Mouse (Mus musculus): ENCODE data around the gene Acvr2b. TPM values are rescaled to one million over a fixed set of nuclear protein-coding genes. Genes with fewer than 3 reads are reported as not detected.

The Acvr2b gene
- total RNA-seq, 2 experiments from 2014 or later: 16.5 to 19.3 TPM

DNA sequence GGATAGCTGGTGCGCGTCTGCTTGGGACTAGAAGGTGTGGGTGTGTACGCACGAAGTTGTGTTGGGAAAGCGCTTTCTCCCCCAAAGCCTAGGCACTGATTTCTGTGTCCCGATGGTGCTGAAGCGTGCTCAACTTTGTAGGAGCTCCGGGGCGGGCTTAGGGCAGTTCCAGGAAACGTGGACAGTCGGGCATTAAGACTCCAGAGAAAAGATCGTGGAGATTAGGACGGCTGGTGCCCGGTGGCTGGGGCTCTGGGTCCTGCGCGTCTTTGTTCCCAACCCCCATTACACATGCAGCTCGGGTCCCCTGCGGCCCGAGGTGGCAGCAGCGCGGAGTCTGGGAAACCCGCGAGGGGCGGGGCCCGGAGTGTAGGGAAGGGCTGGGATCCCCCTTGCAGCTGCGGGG is 1.3 kb downstream of the Acvr2b start:
- DNase-seq (ENCODE audit: low spot score in 2 of 2): peak; percentile 26 to 37

DNA sequence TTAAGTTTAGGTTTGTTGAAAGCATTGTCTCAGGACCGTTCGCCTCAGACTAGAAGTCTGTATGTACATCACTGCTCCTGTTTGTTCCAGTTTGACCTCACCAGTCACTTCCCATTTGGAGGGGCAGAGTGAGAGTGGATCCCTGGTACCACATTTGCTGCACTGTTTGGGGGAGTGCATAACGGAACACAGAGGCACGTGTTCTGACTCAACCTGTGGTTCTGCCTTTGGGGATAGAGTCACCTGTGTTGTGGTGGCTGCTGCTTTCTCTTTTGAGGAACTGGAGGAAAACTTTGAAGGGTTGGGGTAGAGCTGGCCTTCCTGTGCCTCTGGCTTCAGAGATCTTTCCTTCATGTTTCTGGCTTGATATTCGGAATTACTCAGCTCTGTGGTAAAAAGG is 2.2 kb downstream of the Acvr2b start:
- no peak for DNase-seq (ENCODE audit: low spot score in 2 of 2)
- intact Hi-C loops (cut with DNase I): no loop called here

More for the DNA sequence above, 1.3 kb downstream of the Acvr2b start:
- intact Hi-C loops (cut with DNase I): loop anchor here (1.0 to 2.0 kb wide), 2 partner anchors 27 to 46 kb away; partner anchors contain the start of gene Xylb

DNA sequence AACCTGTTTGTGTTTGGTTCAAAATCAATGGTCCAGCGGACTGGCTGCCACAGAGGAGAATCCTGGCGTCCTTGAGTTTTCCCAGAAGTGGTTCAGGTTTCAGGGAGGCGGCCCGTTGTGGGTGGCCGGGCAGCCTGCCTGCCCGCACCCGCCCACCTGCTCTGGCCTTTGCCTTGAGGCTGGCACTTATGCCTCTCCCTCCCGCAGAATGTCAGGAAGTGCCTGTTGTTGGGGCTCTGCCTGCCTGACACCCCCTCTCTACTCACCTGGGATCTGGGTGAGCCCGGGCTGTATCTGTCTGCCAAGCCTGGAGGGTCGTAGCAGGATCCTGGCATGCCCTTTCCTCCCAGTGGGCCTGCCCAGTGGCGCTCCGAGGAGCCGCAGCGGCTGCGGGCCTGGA is 6.0 kb downstream of the Acvr2b start:
- intact Hi-C loops (cut with DNase I): no loop called here
- no peak for DNase-seq (ENCODE audit: low spot score in 2 of 2)

DNA sequence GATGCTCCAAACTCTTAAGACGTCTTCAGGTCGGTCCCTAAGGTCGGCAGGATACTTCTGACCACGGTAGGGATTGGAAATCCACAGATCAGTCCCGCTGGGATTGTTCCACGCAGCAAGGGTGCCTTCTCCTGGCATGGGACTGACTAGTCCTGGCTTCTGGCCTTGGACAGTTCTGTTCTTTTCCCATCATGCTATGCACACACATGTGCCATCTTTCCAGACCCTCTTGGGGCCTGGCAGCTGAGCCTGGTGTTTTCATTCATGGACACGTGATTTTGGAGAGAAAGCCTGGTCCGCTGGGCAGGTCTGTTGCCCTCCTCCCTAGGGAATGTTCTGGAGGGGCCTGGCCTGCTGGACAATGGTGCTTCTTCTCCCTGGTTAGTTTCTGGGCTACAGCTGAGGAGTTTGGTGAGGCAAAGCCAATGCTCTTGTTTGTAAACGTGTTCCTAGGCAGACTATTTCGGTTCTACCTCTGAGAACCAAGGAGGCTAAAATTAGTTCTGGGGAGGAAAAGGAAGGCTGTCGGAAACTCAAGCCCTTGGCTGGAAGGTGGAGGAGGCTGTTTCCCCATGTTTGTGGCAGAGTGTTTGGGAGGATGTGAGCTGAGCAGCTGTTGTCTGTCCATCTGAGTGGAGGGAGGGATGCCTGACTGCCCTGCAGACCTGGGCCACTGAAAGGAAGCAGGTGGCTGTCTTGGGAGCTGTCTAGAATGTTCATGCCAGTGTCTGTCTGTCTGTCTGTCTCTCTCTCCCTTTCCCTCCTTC is 7.2 kb downstream of the Acvr2b start:
- intact Hi-C loops (cut with DNase I): no loop called here
- DNase-seq (ENCODE audit: low spot score in 2 of 2): no peak

DNA sequence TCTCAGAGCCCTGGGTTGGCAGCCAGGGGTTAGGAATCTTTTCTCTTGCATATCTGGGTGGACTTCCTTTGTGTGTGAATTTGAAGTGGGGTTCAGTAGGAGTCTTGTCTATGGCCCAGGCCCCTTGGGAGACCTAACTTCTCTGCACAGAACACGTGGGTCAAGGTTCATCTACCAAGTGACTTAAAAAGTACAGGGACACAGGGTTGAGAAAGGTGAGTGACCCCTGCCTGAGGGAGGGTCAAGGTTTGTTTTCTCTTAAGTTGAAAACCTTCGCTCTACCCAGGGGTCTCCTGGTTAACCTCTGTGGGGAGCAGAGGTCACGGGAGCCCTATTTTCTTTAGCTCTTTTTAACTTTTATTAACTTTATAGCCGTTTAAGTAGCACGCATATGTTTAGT is 7.9 kb downstream of the Acvr2b start:
- no peak for DNase-seq (ENCODE audit: low spot score in 2 of 2)
- intact Hi-C loops (cut with DNase I): no loop called here

DNA sequence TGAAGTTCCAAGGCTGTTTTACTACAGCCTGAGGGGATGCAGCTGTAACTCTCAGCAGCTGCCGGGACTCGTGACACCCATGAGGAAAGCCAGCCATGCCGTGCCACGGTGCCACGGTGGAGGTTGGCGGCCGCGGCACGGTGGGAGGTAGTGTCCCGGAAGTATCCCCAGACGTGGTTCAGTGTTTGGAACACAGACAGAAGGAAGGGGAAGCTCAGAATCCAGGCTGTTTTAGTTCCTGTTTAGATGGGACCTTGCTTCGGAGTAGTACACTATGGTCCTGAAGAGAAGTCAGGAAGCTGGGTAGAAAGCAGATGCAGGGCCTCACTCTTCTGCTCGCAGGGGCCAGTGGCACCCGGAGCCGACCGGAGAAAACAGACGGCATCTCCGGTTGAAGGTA is 16.1 kb downstream of the Acvr2b start:
- no peak for DNase-seq (ENCODE audit: low spot score in 2 of 2)
- intact Hi-C loops (cut with DNase I): no loop called here

DNA sequence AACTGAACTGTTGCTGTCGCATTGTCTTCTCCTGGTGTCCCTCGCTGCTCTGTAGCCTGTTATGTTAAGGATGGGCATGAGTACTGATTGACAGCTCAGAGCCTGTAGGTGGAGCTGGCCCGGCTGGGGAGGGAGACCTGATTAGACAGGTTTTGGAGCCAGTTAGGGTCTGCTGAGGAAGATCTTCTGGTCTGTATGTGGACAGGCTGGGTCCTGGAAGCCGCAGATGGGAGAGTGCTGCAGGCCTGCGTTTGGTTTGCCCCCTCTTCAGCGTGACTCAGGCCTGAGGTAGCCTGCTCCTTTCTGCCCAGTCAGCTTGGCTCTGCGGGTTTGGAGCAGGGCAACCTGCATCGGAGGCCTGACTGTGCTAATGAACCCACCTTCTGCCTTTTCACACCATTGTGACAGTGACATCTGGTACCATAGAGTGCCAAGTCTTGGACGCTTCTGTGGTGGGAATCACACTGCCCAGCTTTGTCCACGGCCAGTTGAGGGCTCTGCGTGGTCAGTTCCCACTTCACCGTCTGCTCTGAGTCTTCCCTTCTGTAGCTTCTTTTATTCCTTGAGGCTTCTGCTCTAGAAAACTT is 18.0 kb downstream of the Acvr2b start:
- DNase-seq (ENCODE audit: low spot score in 2 of 2): no peak
- intact Hi-C loops (cut with DNase I): no loop called here

DNA sequence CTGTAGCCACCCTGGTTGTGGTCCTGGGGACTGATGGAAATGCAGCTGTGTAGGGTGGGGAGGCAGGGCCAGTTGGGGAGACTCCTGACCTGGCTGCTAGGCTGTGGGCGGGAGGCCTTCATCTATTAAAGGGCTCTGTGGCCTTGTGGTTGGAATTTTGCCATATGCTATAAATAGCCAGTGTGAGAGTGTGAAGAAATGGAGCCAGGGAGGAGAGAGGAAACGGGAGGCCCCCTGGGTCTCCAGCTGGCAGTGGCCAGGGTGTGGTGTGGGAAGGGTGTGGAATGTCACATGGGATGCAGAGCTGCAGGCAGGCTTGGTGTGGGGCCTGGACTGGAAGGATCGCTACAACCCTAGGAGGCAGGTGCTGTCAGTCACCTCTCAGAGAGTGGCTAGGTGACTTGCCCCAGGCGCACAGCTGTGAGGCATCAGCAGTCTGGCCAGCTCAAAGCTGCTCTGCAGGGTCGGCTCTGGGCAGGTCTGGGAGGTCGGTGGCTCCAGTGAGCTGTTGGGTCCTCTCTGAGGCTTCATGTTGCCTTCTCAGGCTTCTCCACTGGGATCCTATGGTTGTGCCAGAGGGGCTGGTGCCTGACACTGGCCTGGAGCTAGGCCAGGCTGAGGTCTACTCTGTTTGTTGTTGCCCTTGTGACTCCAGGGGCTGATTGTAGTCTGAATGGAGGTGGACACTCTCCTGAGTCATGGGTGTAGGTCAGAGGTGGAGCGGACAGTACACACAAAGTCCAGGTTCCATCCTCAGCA is 23.5 kb downstream of the Acvr2b start:
- no peak for DNase-seq (ENCODE audit: low spot score in 2 of 2)
- intact Hi-C loops (cut with DNase I): no loop called here

DNA sequence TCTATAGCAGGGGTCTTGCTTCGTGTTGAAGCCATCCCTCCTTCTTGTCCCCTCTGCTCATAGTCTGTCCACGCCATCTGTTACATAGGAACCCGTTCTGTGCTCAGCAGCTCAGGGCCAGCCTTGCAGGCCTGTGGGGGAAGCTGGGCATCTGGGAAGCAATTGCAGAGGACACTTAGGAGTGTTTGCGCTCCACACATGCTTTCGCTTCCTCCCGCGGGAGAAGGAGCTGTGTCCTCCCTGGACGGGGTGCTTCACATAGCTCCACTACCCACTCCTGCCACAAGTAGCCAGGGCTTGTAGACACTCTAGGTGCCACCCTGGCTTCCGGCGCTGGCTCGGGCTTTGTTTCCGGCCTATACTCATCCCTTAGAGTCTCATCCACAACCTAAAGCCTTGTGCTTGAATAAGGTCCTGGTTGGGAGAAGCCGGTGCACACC is 24.1 kb downstream of the Acvr2b start:
- DNase-seq (ENCODE audit: low spot score in 2 of 2): no peak
- intact Hi-C loops (cut with DNase I): no loop called here

DNA sequence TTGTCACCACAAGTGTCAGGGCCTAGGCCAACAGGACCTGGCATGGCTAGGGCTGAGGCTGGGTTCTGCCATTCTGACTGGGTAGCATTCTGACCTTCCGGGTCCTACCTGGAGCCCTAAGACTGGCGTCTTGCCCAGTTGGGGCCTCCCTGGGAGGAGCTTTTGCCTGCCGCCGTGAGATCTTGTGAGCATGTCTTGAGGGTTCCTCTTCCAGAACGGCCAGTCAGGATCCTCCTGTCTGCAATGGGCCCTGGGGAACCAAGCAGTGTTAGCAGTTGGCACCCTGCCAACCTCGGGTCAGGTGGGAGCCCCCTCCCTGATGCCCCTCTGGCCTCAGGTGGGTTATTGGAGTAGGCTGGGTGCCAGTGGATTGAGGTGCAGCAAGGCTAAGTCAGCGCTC is 24.6 kb downstream of the Acvr2b start:
- intact Hi-C loops (cut with DNase I): no loop called here
- no peak for DNase-seq (ENCODE audit: low spot score in 2 of 2)

DNA sequence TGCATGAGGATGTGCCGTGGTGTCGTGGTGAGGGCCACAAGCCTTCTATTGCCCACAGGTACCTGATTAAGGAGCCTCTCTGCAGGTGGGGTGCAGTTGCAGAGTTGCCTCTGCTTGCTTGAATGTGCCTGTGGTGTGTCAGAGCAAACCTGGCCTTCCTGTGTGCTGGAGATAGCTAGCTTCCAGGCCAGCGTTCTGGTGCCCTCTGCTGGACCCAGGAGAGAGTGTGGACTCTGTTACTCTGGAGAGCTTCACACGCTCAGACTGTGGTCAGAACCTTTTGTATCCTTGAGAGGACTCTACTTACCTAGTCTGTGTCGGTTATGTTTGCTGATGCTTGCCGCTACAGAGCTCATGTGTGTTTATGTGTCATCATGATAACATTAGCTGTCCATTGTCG is 28.4 kb downstream of the Acvr2b start:
- peak; percentile 68 to 72 for DNase-seq (ENCODE audit: low spot score in 2 of 2)
- intact Hi-C loops (cut with DNase I): loop anchor here (1.0 to 10.0 kb wide), 4 partner anchors 27 to 276 kb away; partner anchors contain the start of genes Acaa1b, Gm47289 and Xylb

DNA sequence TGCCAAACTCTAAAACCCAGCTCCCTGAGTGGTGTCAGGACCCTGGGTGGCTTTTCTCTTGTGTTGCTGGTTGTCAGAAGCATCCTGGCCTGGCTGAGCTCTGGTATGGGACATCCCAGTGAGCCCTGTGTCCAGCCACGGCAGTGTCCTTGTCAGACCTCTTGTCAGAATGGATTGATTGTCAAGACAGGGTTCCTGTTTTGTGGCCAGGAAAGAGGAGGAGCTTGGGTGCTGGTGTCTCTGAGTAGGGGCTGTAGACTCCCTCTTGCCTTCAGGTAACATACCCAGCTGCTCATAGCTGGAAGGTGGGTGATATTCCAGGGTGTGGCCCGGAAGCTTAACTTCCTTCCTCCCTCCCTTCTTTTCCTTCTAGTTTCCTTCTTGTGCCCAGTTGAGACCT is 33.9 kb downstream of the Acvr2b start:
- intact Hi-C loops (cut with DNase I): loop anchor here (10.0 kb wide), 2 partner anchors 171 to 281 kb away; partner anchors contain the start of genes Acaa1b and Gm47289
- DNase-seq (ENCODE audit: low spot score in 2 of 2): no peak

DNA sequence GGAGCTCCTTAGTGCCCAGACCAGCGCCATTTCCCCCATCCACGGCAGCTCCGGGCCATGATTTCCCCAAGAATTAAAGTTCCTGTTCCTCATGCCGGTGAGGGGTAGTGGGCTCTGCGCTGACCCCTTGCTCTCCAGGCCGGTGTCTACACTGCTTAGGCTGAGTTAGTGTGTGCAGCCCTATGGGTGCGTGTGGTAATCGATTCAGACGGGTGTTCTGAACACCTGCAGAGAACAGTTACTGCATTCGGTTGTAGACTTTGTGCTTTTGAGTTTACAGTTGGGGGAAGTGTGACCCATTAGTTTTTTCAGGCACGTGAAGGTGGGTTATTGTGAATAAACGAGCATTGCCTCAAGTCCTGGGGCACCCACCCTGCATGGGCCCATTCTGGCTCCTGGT is 36.1 kb downstream of the Acvr2b start:
- intact Hi-C loops (cut with DNase I): loop anchor here (10.0 kb wide), 2 partner anchors 173 to 283 kb away; partner anchors contain the start of genes Acaa1b and Gm47289

DNA sequence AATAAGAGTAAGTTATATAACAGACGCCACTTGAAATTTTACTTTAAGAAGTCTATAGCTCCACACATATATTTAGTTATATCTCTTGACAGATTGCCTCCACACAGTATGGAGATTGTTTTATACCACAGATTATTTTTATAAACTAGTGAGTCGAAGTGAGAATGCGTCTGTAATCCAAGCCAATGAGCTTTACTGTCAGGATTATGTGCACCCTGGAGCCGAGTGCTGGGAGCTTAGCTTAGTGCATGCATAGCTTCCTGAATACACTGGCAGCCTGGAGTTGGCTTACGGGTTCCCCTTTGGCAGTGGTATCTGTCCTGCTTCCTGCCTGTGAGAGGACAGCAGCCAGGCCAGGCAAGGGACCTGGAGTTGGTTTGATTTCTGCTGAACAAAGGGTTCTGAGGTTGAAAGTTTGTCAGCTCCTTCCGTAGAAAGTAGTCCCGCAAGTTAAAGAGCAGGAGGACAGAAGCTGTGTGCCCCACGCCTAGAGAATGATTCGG is 36.6 kb downstream of the Acvr2b start:
- no peak for DNase-seq (ENCODE audit: low spot score in 2 of 2)
- intact Hi-C loops (cut with DNase I): loop anchor here (10.0 kb wide), 2 partner anchors 174 to 284 kb away; partner anchors contain the start of genes Acaa1b and Gm47289

More for the DNA sequence above, 36.1 kb downstream of the Acvr2b start:
- no peak for DNase-seq (ENCODE audit: low spot score in 2 of 2)

DNA sequence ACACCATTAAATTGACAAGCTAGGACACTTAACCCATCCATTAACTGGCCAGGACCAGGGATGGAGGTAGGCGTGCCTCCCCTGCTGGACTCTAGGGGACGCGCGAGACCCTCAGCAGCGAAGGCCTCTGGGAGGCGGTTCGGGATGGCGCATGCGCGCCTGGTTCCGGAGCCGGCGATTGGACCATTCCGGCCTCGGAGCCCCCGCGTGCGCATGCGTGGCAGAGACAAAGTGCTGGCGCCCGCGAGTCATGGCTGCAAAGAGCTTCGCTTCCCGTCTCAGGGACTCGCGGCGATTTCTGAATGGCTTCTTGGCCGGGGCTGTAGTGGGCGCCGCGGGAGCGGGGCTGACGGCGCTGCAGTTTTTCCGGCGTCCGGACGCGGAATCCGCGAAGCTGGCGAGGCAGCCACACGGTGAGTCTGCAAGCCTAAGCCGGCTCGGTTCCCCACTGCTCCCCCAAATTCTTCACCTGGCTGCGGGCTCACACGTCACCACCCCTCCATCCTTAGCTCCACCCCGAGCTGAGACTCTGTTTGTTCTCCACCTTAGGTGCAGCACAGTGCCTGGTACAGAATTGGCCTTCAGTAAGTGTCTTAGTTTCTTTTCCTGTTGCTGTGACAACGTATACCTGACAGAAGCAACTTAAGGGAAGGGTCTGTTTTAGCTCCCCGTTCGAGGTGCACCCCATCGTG is 43.0 kb downstream of the Acvr2b start, which contains the start of gene Exog:
Gene Exog, plus strand, starts transcription at position 206 of the 692 bp plus-strand sequence.
- intact Hi-C loops (cut with DNase I): no loop called here
- DNase-seq (ENCODE audit: low spot score in 2 of 2): peak; percentile 99

DNA sequence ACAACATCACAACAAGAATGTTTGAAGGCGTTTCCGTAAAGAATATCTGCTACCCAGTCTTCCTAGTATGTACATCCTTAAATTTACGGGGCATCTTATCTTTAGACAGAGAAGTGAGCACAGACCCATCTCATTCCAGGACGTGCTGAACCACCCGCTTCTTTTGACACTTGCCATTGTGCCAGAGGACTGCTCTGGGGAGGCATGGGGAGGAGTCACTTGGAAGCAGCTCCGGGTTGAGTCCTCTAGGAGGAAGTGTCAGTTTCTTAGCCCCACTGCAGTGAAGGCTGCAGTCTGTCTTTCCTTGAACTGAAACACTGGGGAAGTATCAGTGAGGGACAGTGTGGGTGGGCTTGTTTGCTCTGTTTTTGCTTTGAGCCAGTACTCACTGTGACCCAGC is 43.8 kb downstream of the Acvr2b start:
- intact Hi-C loops (cut with DNase I): no loop called here
- no peak for DNase-seq (ENCODE audit: low spot score in 2 of 2)

DNA sequence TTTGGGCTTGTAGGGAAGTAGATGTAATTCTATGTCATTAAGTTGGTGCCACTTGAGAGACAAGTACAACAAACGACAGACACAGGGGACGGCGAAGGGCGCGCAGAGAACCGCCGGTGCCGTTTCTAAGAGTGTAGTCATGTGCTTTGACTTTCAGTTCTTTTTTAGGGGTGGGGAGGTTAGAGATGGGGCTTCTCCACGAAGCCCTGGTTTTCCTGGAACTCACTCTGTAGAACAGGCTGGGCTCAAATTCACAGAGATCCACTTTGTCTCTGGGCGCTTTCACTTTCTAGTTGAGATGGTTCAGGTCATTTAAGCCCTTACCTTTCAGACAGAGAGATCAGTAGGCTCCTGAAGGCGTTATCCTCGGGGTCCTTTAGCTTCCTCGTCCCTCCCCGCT is 54.0 kb downstream of the Acvr2b start:
- DNase-seq (ENCODE audit: low spot score in 2 of 2): no peak
- intact Hi-C loops (cut with DNase I): no loop called here

DNA sequence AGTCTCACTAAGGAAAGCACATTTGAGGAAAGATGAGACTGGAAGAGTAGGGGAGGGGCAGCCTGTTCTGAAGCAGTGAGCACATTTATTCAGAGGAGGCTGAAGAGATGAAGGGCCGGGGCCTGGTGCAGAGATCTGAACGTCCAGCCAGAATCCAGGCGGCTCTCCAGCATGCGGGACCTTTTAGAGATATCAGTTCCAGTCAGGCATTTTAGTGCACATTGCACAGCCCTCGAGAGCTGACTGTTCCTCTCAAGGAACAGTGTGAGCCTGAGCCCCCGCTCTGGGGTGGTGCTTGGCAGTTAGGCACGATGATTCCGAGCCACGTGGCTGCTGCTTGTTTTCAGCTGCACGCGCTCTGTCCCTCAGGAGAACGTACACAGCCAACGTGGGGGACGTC is 55.2 kb downstream of the Acvr2b start:
- intact Hi-C loops (cut with DNase I): no loop called here
- DNase-seq (ENCODE audit: low spot score in 2 of 2): no peak

DNA sequence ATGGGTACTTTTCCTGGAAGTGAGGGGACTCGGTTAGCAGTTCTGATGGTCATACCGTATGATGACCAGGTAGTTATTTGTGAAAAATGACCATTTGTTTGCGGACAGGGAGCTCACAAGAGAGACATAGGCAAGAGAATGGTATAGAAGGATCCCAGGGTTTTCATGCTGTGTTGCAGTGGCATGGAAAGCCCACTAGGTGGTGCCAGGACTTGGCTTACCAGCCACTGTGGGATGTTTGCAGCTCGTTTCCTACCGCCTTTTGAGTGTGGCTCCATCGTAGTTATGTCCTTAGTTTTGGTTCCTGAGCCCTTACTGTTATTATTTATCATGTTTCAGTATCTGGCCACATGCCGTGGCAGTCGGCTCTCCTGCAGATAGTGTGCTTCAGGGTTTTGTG is 58.5 kb downstream of the Acvr2b start:
- peak; percentile 72 to 75 for DNase-seq (ENCODE audit: low spot score in 2 of 2)
- intact Hi-C loops (cut with DNase I): loop anchor here (2.0 kb wide), 2 partner anchors 120 to 290 kb away; no protein-coding TSS in a partner anchor

Measured in left cerebral cortex, postnatal 36 days (tissue).